Mouse (Mus musculus) testis, adult 2 months (tissue): ENCODE data around the gene Gm20518.

Source experiments
- CTCF ChIP-seq: fragments of 200-500 bp; IDR thresholded peaks from 2 replicates; pipeline ENCODE4 v1.5.1; 2012; ENCODE audit warnings: low read depth, mild to moderate bottlenecking, inconsistent platforms, low read length, moderate library complexity; ENCODE audit not compliant: control insufficient read depth, insufficient read depth, insufficient replicate concordance
- POLR2A ChIP-seq: fragments of 200-500 bp; IDR thresholded peaks from 2 replicates; pipeline ENCODE4 v1.6.1; 2012; ENCODE audit warnings: low read depth, mild to moderate bottlenecking, inconsistent platforms, low read length, moderate library complexity; ENCODE audit not compliant: control insufficient read depth

DNA sequence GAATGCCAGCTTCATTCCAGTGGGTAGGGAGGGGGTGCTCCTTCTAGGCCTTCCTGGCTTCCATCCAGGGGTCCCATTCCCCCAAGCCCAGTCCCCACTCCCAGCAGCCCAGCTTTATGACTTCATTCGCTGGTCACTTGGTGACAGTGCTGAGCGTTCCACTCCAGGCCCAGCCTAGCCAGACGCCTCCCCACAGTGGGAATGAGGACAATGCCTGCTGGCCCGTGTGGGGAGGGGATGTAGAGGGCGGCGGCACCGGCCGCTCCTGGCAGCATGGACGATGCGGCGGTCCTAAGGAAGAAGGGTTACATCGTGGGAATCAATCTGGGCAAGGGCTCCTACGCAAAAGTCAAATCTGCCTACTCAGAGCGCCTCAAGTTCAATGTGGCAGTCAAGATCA, 7.0 kb upstream of the Gm20518 start, which contains the start of the genes Dgcr2 and Tssk2:
- TF ChIP-seq POLR2A = peak; percentile 48; the same call in 1 of the 2 replicates
- no peak for TF ChIP-seq CTCF
